Mouse (Mus musculus) left cerebral cortex, postnatal 4 days (tissue): ENCODE measurements at regions not wholly inside any gene's neighbourhood (a gene's known extent, or its start where the extent isn't known, plus 50 kb on each side); places are given as distances from the start of the nearest gene placed in this dataset.
A peak's percentile ranks its signal among the peaks of the same experiment; 100 is the strongest.
"Not testable (repeated sequence)": the region's sequence is repeated elsewhere in the genome, so short reads cannot be mapped to it uniquely, and the experiment has no call there.

Experiments
- DNase-seq: peaks from one replicate; pipeline ENCODE4 v3.0.0-alpha.2; 2022
- intact Hi-C: fragments of 180-260 bp; cut with DNase I; formaldehyde crosslinking; loops from one replicate; pipeline ENCODE4 v1.15.1; 2025

DNA sequence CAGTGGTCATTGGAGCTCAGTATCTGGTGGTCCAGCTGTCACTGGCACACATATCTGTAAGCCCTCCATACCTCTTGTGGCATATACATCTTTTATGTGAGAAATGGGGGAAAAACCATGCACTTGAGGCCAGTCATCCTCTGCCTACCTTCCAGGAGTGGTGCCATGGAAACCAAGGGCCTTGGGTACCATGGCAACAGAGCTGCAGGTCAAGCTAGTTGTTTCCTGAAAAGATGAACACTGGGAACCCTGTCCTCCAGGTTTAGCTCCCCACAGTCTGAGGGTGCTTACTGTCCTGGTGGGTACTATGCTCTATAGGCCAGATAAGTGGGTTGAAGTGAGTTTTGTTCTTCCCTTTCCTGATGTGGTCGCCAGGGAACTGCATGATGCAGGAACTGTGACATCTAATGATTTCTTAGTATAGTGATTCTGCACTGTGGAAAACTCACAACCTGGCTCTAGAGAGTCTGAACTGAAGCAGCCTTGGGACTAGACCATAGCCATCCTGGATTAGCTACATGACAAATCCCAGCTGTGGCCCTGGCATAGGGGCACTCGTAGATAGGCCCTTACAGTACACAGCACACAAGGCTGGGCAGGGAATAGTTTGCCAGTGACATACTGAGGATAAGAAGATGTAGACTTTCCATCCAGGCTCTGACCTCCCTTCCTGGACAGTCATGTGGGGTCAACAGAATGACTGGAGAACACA is 308.7 kb upstream of the Shh start:
- no peak for DNase-seq
- intact Hi-C loops: no loop called here

DNA sequence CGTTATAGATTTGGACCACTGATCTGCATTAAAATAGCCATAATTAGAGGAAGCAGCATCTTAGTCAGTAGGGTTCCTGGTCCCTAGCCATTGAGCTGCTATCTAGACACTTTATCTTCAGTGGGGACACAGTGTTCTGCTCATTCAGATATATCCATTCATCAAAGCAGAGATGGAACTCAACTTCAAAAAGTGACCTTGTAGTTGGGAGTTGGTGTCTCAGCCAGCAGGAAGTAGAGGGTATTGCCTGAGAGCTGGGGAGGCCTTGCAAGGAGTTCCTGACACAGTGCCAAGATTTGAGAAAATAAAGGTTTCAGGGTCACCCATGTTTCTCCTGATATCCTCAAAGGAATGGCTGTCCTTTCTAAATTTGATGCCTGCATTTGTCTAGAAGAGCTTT is 304.7 kb upstream of the Shh start:
- intact Hi-C loops: no loop called here
- DNase-seq: no peak

DNA sequence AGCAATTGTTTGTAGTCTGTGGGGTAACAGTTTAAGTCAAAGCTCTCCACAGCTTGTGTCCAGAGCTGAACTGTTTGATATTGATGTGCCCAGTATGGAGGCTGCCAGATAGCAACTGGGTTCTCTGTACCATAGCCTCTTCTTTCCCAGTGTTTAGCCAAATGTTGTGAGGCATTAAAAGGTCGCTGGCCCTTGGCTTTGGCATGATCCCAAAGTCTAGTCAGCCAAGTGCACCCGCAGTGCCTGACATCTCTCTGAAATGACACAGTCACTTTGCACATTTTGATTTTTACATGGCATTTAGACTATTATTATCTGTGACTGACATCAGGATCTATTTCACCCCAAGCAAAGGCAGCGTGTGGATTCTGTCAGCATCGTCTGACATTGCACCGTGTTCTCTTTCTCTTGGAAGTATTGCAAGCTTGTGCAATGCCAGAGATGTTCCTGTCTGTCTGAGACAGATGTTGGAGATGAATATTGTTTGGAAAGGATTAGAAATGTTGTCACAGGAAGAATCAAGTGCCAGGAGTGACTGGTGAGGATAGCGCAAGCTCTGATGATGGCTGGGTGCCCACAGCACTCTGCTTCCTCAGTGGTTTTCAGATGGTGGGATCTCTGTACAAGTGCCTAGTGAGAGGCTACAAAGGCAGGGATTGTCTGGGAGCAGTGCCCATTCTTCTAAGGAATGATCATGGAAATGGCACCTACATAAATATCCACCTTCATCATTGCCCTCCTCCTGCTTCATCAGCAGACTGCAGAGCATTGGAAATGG is 289.3 kb upstream of the Shh start:
- peak; percentile 70 for DNase-seq
- intact Hi-C loops: no loop called here

DNA sequence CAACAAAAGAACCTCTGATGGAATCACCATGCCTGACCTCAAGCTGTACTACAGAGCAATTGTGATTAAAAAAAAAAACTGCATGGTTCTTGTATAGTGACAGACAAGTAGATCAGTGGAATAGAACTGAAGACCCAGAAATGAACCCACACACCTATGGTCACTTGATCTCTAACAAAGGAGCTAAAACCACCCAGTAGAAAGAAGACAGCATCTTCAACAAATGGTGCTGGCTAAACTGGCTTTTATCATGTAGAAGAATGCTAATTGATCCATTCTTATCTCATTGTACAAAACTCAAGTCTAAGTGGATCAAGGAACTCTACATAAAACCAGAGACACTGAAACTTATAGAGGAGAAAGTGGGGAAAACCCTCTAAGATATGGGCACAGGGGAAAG is 284.8 kb upstream of the Shh start:
- DNase-seq, intact Hi-C loops: not testable (repeated sequence)

DNA sequence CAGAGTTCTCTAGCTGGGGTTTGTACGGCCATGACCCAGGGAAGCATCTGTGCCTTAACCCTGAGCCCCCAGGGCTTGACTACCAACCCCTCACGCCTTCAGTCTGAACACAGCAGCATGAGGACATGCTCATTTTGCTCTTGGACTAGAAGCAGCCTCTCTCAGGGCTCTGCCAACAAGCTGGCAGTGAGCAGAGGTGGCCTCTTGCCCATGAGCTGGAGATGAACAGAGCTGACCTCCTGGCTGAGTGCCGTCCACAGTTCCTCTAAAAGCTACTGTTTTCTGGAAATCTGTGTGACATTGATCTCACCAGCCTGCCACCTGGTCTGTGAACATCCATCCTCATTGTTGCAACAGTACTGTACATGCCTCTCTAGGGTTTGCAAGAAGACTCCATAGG is 267.7 kb upstream of the Shh start:
- intact Hi-C loops: no loop called here
- peak; percentile 91 for DNase-seq

DNA sequence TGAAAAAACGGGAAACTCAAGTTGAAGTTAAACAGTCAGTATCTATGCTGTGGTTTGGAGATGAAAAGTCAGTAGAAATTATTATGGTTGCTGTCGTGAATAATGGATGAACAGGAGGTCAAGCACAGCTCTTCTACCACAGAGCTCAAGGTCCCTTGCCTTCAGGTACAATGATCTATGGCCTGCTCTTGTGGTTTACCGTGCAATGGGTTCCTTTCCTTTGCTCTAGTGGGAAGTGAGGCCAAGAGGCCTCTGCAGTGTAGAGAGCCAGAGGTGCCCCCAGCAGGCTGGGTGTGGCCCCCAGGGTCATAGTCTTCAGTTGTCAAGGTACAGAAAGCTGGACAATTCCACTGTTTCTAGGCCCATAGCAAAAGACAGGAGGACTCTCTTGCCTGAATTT is 255.0 kb upstream of the Shh start:
- intact Hi-C loops: no loop called here
- no peak for DNase-seq

DNA sequence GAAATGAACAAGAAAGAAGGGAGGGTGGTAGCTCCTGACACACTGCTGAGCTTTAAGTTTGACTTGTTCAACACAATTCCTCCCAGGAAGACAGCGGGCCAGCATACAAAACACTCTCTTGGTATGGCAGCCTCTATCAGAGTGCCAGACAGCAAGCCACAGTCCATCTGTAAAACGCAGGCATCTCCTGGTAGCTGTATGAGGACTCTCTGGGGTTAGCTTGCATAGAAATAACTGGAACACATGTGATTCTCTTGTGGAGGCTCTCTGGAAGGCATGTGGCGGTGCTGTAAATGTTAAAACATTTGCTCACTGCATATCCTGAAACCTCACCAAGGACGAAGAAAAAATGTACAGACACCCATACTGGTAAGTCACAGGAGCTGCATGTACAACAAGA is 247.9 kb upstream of the Shh start:
- intact Hi-C loops: no loop called here
- DNase-seq: no peak

DNA sequence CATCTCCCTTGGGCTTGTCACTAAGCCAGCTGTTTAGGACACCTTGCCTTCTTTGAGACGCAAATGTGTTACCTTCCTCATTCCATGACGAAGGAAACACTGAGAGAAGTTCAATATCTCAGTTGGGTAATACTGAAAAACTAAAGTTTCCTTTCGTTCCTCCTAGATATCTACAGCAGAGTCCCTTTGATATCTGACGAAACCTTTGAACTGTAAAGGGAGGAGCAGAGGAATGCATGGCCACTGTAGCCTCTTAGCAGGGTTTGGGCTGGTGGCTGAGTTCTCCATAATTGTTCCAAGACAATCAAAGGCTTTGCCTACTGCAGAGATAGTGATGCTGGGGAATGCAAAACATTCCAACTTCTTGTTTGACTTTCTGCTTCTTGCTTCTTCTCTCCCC is 243.5 kb upstream of the Shh start:
- intact Hi-C loops: no loop called here
- DNase-seq: no peak

DNA sequence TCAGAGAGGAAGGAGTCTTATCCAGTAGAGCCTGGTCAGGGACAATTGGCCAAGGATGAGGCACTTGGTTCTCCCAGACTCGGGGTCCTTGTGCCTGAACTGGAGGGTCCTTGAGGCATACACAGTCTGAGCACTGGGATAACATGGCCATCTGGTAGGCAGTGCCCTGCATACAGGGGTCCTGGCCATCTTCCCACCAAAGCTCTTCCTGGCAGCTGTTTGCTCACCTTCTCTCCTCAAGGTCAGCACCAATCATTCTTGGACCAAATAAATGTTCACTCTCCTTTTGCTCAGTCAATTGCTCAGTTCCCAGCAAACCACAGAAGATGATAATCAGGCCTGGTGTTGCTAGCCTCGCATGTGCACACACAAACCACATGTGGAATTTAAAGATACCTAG is 242.6 kb upstream of the Shh start:
- peak; percentile 27 for DNase-seq
- intact Hi-C loops: no loop called here

DNA sequence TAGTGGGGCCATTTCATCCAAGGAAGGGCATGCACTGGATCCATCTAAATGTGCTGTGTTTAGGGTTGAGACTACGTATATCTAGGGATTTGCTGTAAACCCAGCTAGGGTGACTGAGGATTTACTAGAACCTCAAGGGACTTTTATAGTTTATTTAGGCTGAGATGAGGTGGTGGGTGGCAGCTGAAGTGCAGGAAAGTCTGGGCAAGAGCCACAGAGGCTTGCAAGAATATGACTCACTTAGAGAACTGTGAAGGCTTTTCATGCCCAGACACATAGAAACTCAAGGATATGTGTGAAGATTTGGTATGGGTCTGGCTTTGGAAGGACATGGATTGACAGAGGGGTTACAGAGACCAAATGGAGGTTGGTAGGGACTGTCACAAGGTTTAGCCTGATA is 237.3 kb upstream of the Shh start:
- intact Hi-C loops: no loop called here
- DNase-seq: no peak

DNA sequence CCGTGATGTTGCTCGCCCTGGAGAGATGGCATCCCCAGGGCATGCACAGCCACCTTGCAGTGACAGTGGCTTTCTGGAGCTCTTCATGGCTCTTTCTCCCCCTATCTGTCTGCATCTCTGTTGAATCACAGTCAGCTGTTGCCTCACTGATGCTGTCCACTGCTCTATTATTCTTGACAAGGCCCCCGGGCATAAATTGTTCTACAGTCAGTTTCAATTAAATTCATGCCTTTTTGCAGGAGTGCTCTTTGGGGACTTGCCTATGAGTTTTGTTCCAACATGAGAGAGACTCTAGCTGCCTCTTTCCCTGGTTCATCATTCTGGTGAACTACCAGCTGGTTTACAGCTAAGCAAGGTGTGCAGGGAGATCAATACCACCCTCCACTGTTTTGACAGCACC is 229.9 kb upstream of the Shh start:
- intact Hi-C loops: no loop called here
- DNase-seq: no peak

DNA sequence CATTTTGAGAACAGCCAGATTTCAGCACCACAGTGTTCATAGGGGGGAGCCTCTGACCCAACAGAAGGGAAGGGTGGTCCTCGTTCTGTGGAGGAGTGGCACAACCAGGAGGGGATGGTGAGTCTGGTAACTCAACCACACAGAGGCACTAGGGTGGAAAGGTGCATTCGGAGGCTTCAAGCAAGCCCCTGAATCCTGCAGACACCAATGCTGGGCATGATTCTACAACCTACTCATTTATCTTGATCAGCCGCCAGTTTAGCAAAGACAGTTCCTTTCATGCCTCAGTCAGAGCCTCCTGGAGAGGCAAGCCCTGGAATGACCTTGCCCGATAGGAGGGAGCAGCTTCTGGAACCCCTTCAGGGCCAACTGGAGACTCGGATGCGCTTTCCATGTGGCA is 223.1 kb upstream of the Shh start:
- intact Hi-C loops: no loop called here
- no peak for DNase-seq

DNA sequence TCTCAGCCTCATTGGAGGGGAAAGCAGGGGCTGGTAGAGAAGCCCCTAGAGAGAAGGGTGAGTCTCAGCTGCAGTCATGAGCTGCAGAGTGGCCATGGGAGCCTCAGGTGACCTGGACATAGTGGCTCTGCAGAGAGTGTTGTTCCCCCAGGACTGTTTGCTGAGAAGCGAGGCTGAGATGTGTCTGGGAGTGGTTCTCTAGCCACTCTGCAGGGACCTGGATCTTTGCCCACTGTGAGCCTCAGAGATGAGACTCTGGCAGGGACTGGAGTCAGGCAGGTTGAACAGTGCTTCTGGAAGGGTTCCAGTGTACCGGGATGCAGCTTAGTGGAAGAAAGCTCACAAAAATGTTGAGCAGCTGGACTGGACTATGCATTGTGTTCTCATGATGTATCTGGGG is 222.6 kb upstream of the Shh start:
- intact Hi-C loops: no loop called here
- peak; percentile 80 for DNase-seq

DNA sequence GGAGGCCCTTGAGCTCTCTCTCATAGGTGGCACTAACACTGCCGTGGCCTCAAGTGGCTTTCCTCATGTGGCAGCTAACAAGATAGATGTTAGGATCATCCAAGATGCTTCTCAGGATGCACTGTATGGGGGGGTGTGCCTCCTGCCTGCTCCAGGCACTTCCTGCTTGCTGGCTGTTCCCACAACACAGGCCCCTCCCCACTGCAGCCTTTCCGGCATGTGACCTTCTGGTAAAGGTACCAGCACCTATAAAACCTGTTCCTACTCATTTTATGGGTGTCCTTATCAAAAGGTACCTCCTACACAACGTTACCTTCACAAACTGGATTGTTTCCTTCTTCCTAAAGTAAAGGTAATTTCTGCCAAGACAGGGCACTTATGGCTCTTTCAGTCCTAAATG is 222.1 kb upstream of the Shh start:
- no peak for DNase-seq
- intact Hi-C loops: no loop called here

DNA sequence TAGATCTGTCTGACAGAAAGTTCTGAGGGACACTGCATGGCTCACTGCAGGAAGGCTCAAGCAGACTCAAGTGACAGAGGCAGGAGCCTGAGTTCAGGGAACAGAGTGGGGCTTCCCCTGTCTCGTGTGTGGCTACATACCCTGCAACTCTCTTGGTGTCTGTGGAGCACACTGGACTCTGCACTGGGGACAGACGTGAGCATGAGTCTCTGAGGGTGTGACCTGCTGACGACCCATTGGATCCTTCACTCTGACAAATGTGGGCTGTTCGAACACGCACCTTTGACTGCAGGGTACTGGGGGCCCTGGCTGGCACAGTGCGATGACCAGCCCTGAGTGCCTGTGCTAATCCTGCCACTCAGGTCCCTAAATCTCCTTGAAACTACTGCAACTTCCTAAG is 215.8 kb upstream of the Shh start:
- no peak for DNase-seq
- intact Hi-C loops: no loop called here

DNA sequence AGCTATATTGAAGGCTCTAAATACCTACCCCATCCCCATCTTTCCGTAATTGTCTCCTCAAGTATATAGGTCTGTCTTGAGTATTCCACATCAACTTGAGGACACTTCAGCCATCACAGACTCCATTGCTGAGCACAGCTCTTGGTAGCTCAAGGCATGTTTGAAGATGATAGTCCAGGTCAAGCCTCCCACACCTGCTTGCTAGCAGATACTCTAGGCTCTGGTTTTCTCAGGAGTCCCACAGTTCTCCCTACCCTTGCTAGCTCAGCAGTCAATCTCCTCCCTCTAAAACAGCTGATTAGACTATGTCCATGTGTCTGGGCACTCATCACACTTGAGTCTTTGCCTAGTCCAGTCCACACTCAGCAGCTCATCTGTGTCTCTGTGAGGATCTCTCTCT is 213.3 kb upstream of the Shh start:
- DNase-seq: no peak
- intact Hi-C loops: no loop called here

DNA sequence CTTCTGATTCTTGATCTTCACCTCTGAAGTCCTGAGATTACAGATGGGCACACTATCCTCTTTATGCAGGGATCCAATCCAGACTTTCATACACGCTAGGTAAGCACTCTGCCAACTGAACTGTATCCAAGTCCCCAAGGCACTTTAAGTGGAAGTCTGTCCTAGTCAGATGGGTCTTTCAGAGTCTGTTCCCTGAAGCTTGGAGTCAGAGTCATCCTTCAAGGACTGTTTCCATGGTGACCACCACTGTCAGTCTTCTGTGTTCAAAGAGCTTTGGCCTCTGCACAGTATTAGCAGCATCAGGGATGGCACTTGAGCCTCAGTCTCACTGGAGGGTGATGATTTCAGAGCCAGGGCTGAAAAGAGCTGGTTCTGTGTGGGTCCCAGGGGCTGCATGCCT is 212.7 kb upstream of the Shh start:
- intact Hi-C loops: no loop called here
- DNase-seq: peak; percentile 70

DNA sequence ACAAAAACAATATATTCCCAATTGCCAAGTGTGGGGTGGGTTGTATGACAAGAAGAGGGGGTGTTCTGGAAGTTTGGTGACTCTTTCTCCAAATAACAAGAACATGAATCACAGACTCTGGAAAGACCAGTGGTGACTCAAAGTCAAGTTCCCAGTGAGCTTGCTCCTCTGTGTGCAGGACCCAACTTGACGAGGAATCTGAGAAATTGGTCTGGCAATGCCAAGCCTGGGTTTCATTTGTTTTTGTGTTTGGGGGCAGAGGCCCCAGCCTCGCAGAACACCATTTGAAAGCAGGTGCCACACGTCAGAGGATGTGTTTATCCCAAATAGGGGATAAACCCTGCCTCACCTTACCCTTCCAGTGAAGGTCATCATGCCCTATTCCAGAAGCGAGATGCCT is 163.1 kb upstream of the Shh start:
- intact Hi-C loops: no loop called here
- DNase-seq: no peak

DNA sequence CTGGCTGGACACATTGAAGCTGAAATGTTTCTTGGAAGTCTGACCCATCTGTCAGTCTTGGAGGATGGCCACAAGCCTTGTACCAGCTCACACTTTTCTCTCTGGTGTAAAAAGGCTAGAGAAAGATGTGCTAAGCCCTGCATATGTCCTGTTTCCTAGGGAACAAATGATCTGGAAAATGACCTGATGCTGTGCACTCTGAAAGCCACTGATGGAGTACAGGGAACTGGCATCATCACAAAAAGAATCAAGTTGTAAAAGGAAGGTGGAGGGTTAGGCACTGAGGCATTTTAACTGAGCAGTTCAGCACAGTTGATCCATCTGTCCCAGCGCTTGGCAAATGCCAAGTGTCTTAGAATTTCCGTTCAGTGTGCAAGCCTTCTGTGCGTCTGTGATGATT is 144.8 kb upstream of the Shh start:
- intact Hi-C loops: no loop called here
- DNase-seq: peak; percentile 46

DNA sequence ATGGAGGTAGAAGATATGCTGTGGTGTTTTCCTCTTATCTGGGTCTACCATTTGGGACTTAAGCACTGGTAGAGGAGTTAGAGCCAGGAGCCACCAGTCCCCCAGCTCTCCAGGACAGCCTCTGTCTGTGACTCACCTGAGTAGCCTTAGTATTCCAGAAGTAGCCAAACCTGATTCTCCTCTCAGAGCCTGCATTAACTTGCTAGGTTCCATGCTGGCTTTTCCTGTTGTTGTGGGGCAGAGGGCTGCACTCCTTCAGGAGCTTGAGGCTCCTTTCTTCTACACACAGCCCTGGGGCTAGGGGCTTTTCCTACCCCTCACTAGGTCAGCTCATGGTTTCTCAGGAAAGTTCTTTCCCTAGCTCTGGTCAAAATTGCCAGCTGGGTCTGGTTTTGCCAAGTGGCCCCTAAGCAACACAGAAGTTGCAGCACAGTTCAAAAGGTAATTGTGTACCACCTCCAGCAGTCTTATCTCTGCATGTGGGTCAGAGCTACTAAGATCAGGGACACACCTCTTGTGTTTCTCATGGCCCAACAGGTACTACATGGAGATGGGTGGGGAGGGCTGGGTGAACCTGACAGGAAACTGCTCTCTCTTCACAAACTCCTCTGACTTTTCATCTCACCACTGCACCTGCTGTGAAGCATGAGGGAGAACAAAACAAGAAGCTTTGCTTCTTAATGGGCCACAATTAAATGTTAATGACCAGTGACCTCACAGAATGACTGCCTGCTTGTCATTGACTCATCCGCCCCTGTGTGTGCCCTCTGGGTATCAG is 129.7 kb upstream of the Shh start:
- DNase-seq: no peak
- intact Hi-C loops: no loop called here

DNA sequence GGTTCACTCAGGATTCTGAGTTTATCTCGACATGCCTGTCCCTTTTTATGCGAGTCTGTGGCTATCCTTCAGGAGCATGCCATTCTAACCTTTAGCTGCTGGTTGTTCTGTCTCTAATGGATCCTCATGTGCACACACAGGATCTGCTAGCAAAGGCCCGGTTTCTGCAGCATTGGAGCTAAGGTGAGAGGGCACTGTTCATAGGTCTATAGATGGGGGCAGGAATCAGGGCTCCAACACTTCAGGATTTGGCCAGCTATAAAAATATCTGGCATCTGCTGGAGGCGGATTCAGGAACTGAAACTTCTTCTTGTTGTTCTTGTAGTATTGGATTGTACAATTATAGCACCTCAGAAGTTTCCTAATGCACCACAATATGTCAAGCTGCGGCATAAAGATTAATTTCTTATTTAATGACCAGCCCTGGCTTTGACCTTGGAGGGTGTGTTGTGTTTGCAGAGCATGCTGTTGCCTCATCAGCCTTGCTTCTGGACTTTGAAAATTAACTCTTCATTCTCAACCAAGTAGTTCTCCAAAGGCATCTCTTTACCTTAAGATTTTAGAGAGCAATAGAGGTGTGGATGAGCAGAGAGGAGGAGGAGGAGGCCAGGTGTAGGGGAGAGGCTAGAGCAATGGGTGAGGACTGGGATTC is 104.4 kb upstream of the Shh start:
- no peak for DNase-seq
- intact Hi-C loops: no loop called here
